Mouse (Mus musculus) spleen, adult 12 weeks (tissue): ENCODE data around the gene Vash1.

Source experiments
- DNase-seq: peaks from one replicate; pipeline ENCODE4 v3.0.0; 2022; ENCODE audit warnings: low spot score

The Vash1 gene

DNA sequence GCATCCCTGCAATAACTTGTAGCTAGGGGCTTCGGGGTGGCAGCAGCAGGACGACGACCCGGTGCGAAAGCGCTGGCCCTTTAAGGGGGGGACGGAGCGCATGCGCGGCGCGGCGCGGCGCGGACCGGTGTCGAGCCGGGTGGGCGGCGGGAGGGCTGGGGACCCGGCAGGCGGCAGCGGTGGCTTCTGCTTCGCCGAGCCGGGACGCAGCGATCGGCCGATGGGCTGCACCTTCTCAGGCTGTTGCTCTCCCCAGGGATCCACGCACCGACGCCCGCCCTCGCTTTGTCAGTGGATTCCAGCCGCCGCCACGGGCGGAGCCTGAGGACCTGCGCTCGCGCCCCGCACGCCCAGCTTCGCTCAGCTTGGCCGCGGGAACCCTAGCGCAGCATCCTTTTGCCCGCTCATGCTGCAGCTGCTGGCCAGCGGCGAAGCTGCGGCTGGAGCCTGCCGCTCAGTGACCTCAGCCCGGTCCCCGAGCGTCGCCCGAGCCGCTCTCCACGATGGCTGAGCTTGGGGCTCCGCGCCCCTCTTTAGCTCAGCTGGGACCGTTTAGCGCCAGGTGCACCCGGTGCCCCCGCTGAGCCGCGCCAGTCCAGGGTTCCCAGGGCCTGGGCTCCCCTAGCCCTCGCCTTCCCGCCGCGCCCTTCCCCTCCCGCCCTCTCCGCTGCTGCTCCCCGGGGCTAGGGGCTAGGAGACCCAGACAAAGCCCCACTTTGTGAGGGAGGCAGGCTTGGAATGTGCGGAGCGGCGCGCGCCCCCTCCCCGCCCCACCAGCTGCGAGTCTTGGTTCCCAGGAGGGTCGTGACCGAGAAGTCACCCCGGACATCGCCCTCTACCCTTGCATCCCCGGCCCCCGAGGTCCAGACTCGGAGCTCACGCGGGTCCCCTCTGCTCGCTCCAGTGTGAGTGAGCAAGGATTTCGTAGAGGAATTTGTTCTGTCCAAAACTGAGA is at the start of gene Vash1:
Vash1 (plus strand) TSS at position 110 of the 955 bp plus-strand sequence.
- no peak for DNase-seq

DNA sequence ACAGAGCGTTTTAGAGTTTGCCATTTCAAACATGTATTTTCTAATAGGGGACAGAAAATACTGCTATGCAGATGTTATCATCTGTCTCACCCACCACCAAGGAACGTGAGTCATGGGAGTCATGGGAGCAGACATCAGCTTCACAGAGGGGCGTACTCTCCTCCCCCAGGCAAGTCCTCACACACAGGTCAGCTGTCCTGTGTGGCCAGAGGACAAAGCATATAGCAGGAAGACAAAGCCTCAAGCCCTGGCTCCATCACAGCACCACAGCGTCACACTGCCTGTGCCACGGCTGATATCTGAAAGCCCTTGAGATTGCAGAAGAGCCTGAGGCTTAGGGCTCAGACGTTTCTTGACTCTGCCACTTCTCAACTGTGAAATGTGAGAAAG is 49.7 kb upstream of the Vash1 start:
- no peak for DNase-seq

DNA sequence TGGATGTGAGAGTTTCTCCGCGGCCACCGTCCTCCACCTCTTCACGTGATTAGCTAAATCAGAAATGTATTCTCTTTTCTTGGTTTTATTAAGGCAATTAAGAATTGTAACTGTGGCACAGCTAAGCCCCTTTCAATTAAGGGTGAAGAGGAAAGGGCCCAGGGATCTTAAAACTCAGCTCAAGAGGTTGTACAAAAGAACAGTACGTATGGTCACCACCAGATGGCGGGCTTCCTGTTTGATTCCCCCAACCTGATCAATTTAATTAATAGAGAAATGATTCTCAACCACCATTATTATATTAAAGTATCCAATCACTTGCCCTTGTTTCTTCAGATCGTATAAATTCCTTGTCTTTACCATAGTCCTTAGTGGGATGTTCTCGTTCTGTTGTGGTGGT is 36.7 kb upstream of the Vash1 start:
- no peak for DNase-seq

DNA sequence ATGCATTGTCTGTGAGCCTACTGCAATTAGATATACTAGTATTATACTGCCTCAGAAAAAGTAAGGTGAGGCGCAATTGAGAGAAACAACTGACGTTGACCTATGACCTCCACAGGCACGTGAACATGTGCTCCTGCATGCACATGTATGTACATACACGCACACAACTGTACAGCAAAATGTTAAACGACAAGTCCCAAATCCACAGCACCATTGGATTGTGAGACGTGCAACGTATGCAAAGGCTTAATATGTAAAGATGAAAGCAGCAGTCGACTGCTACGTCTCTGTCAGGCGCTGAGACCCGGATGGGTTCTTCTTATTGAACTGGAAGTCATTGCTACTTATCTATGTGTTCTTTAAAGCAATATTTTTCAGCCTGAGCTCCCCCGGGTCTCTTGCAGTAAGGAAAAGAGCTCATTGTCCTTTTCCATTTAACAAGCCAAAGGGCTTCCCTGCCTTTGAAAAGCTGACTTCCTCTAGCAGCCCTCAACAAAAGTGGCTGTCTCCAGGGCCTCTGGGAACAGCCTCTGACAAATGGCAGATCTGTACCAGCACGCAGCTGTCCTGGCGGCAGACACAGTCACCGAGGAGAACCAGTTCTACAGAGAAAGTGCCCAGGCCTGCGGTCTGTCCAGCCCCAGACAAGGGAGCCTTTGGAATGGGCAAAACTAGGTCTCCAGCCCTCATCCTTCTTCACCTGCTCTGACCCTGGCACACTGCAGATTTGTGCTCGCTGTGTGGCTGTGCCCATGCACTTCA is 33.8 kb upstream of the Vash1 start:
- DNase-seq = no peak

DNA sequence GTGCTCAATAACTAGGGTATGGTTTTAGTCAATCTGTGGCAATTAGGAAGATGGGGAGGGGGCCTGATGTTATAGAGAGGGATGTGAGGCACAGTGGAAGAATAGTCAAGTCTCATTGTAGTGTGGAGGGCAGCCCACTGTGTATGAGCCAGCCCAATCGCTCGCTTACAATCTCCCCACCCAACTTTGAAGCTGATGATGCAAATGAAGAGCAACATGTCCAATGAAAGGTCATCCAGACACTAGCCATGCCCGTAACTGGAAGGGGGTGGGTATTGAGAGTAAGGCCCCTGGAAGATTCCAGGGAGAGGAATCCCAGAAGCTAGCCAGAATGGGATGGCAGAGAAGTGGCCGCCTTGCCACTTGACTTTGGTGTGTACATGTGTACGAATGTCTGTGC is 33.0 kb upstream of the Vash1 start:
- no peak for DNase-seq

DNA sequence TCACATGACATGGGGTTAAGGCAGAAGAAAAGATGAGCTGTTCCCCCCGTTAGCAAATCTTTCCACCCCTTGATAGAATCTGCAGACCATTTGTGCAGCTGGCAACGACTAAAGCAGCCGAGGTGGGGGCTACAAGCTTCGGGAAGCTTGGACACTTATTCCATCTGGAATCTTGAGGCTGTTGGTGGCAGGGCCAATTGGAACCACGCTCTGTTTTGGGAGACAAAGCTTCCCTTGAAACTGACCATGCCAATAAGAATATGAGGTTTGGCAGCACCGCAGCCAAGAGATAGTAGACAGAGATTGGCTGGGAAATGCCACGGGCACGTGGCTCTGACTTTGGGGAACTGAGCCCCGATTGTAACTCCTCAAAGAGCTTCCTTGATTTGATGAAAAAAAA is 31.7 kb upstream of the Vash1 start:
- DNase-seq = no peak

DNA sequence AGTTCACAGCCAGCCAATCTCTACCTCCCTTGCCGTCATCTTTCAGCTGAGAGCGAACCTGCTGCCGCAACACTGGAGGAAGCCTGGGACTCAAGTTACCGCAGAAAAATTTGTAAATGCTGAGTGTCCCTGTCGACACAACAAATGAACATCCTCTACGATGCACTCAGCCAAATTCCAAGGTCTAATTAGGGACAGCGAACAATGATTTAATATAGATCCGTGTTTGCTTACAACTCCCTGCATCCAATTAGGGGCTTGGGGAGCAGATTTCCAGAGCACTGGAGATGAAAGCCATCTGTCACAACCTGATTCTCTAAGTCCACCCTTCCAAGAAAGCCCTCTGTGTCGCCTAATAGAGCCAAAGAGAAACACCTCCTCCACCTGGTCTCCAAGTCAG is 31.2 kb upstream of the Vash1 start:
- DNase-seq = no peak

DNA sequence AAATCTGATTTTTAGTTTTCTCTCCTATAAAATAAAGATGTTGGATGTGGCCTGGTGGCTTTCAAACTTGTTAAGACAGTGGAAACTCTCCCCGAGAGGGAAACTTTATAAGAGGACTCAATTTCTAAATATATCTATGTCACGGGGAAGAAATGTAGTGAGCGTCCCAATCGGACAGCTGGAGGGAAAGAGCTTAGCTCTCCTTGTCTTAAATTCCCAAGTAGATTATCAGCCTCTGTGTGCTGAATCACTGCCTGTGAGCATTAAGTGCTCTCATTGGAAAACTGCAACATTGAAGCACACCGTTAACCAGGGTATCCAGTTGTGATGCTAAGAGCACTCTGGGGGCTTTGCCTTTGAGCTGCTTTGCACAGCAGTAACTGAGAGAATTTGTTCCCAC is 30.8 kb upstream of the Vash1 start:
- DNase-seq = no peak

DNA sequence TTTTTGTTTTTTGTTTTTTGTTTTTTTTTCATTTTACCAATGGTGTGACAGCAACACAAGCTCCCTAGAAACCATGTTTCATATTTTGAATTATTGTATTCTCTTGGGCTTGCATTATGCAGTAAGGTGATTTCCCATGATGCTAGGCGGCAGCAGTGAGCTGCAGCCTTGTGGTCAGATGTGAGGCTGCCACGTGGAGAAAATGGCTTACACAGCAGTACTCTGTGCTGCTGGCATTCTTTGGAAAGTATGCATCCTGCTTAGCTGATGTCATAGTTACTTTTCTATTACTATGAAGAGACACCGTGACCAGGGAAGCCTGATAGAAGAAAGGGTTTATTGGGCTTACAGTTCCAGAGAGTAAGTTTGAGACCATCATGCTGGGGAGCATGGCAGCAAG is 30.0 kb upstream of the Vash1 start:
- no peak for DNase-seq

DNA sequence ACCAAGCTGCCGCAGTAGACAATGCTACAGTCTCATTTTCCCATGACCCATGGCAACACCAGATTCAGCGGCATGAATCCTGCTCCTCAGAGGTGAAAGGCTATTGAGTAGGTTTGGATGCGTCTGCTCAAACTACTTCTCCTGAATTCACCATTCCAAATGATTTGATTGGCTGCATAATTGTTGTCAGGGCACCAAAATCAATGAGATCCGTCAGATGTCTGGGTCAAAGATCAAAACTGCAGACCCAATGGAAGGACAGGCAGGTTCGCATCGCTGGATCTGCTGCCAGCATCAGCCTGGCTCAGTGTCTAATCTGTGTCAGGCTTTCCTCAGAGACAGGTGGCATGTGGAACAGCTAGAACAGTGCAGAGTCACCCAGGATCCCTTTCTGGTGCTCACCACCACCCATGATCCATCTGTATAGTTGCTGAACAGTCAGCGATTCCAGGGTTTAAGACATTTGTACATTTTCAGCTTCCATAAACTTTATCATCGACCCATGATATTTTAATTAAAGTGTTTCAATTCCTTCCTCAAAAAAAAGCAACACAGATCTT is 27.1 kb upstream of the Vash1 start:
- DNase-seq = no peak

DNA sequence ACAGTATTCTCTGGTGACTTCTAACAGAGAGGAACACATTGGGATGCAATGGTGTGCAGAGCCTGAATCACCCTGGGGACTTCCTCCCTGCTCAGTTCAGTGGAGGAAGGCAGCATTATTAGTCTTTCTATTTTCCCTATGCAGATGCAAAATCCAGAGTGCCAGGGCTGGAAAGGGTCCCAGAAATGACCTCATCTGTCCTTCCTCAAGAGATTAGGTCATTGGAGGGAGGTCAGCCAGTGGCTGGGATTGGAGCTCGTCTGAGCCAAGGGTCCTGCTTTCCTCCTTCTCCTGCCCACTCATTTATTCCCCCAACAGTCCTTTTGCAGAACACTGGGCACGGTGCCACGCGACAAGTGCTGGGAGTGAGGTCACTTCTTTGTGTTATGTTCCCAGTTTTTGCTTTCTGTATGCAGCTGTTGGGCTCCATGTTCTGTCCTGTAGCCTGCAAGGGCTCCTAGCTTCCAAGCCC is 25.9 kb upstream of the Vash1 start:
- DNase-seq = no peak

DNA sequence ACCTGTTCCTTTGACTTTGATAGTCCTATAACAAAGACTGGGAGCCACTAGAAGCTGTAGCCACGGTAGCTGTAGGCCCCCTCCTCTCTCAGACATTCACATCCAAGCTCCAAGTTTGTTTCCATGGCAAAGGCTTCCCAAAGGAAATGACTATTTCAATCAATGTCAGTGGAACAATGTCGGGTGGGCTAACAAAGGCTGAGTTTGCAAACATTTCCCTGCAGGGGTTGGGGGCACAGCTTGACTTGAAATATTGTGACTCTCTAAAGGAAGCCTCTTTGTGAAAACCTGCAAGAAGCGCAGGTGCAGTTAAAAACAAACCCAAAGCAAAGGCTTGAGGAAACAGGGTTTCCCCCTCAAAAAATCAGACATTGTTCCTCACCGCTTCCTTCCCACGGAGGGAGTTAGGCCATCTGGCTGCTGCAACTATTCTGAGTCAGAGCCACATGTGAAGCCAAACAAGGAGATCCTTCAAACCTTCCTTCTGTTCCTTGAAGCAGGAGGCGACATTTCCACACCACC is 19.0 kb upstream of the Vash1 start:
- no peak for DNase-seq

DNA sequence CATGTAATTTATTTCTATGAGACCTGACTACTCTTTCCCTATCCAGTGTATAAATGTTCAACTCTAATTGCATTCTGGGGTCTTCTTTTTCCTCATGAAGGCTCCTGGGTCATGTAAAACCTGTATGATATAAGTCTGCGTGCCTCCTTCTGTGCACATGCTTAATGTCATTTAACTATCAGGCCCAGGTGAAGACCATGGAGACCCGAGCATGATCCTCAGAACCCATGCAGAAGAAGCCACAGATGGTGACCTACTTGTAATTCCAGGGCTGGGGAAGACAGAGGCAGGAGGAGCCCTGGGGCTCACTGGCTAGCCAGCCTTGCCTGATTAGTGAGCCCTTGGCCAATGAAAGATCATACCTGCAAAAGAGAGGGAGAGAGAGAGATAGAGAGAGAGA is 18.0 kb upstream of the Vash1 start:
- DNase-seq = no peak

DNA sequence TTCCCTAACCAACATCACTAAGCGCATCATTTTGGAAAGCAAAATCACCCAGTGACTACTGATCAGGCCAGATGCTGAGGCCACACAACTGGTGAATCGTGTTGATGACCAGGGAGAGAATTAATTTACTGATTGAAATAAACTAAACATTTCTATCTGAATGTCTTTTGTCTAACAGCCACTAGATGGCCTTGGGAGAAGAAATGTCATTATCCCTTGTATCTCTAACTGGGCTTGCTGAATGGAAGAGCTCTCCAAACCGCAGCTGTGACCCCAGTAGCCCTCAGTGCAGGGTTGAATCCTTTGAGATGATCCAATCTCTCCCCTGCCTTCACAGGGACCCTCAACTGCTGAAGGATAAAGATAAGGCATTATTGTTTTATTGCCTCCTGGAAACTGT is 12.8 kb upstream of the Vash1 start:
- DNase-seq = no peak

DNA sequence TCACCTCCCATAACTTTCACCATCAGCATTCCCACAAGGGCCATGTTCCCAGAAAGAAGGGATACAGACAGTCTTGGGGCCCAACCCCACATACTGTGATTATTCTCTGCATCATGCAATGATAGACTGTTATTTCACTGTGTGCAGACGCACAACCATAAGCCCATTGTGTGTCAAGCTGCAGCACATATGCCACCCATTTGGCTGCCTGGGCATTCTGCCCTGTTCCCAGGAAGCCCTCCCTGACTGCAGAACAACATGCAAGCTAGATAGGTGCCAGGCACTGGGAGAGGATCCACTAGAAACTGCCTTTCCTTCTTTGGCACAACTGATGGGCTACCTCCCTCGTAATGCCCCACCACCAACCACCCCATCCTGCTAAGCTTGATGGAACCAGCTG is 10.1 kb upstream of the Vash1 start:
- no peak for DNase-seq

DNA sequence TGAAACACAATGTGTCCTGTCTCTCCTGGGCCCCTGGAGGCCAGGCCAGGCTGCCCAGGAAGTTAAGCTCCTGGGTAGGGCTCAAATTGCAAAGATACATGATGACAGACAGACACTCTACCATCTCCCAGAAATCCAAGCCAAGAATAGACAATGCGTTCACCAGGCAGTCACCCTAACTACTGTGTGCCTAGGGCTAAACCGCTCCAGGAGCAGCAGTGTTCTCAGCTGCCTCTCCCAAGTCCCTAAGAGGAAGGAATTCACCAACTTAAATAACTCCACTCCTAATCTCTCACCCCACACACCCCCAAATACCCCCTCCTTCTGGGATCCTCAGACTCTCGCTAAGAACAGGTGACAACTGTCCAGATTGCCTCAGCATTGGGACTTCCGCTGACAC is 6.4 kb upstream of the Vash1 start:
- no peak for DNase-seq

DNA sequence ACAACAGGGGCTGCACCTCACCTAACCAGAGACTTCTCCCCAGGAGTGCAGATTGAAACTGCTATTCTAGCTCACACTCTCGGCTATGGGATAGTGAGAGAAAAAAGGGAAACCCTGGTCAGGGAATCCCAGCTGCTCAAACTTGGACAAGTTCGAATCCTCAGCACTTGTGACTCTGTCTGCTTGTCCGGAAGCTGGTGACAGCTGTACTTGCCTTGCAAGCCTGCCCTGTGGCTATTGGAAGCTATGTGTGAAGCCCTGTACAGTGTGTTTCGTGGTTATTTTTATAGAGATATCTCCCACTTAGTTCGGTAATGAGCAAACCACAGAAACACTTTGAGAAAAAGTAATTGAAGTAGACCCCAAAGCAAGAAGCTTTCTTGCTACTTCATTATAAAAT is 6.0 kb upstream of the Vash1 start:
- no peak for DNase-seq

DNA sequence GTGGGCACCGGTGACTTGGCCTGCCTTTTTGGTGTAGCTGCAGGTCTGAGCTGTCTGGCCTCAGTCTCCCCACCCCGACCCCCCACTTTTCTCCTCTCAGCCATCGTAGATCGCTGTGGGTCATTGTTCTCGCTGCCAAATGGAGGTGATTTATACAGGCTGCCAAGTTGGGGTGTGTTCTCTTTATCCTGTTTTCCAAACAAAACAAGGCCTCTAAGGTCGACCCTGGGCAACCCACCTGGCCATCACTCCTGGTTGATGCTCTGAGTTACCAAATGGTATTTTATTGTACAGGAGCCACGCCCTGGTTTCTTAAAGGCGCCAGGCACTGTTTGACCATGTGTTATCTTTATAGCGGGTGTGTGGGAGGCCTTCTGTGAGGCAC is 1.0 kb downstream of the Vash1 start:
- DNase-seq = no peak

DNA sequence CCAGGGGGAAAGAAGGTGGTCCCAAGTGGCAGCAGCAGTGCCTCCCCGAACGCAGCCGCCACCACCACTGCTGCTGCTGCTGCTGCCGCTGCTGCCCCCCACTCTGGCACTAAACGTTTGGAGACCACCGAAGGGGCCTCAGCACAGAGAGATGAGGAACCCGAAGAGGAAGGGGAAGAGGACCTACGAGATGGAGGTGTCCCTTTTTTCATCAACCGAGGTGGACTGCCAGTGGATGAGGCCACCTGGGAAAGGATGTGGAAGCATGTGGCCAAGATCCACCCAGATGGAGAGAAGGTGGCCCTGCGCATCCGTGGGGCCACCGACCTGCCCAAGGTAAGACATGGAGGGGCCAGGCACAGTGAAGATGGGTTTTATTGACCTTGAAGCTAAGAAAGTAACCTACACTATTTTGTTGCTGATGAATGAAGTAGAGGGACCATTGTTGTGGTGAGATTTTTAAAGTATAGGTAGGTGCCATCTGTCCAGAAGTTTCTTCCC is 1.5 kb downstream of the Vash1 start:
- DNase-seq = no peak

DNA sequence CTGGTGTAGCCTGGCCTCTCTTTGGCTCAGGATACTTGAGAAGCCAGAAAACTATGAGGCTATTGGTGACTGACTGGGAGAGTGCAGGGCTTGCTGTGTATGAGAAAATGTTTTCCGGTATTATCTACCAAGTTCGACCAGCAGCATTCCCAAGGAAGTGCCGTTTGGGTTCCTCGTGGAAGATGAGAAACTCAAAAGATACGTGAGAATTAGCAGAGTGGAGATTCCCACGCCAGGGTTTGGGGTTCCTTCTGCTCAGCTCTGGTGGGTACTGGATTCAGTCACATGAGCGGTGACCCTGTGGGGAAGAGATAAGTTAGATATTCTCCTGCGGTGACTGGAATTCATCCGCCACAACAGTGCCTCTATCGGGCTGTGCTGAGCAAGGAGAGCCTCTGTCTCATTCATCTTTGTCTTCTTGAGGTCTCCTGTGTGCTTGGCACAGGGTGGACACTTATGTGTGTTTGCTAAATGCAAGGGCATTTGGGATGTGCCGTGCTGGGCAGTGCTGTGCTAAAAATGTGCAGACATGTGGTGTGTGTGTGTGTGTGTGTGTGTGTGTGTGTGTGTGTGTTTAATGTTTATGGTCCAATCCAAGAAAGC is 2.2 kb downstream of the Vash1 start:
- DNase-seq = no peak

DNA sequence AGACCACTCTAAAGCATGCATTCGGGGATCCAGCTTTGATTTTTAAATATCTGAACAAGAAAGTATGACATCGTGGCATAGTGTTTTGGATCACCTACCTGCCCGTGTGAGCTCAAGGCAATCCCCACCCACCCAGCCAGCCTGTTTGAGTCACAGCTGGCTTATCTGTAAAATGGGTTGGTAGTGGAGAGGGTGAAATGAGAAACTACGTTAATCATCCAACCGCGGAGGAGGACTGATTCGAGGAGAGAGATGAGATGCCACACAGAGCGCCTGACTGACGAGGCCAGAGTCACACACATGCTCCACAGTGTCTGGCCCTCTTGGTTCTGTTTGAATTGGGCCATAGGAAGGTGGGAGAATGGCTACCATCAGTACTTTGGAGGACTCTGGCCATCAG is 3.1 kb downstream of the Vash1 start:
- DNase-seq = no peak

DNA sequence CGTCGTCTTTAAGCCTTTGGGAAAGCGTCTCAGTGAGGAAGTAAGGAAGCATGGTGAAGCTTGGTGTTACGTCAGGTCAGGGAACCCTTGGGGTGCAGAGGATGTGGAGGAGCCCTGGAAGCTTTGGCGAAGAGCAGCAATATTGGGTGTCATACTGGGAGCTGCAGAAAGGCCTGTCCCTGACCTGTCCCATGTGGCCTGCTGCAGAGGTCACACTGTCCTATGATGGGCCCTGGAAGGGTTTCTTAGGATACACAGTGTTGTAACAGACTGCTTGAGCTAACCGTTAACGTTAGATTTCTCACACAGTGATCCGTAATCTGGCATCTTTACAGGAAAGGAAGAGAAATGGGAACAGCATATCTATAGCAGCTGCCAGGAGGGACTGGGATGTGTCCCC is 3.7 kb downstream of the Vash1 start:
- no peak for DNase-seq
